Mouse (Mus musculus): ENCODE measurements at regions not wholly inside any gene's neighbourhood (a gene's known extent, or its start where the extent isn't known, plus 50 kb on each side); places are given as distances from the start of the nearest gene placed in this dataset.

- no peak for DNase-seq (ENCODE audit: low spot score in 2 of 2)
These were observed 142.3 kb upstream of the Mrps10 start for GRCm38 (mm10) chr17:47226391-47226790.

- no peak for DNase-seq (ENCODE audit: low spot score in 2 of 2)
These were observed 143.1 kb upstream of the Mrps10 start for GRCm38 (mm10) chr17:47225306-47226269.

- DNase-seq (ENCODE audit: low spot score in 2 of 2): no peak
These were observed 147.5 kb upstream of the Mrps10 start for GRCm38 (mm10) chr17:47221068-47221796.

- no peak for DNase-seq (ENCODE audit: low spot score in 2 of 2)
These were observed 148.8 kb upstream of the Mrps10 start for GRCm38 (mm10) chr17:47219846-47220245.

GRCm38 (mm10) chr17:47216490-47216889 lies 152.2 kb upstream of the Mrps10 start:
- no peak for DNase-seq (ENCODE audit: low spot score in 2 of 2)

- DNase-seq (ENCODE audit: low spot score in 2 of 2): no peak
These were observed 152.8 kb upstream of the Mrps10 start for GRCm38 (mm10) chr17:47215841-47216240.

- no peak for DNase-seq (ENCODE audit: low spot score in 2 of 2)
These were observed 154.6 kb upstream of the Mrps10 start for GRCm38 (mm10) chr17:47214111-47214510.

- DNase-seq (ENCODE audit: low spot score in 2 of 2): no peak
These were observed 158.1 kb upstream of the Mrps10 start for GRCm38 (mm10) chr17:47210441-47211196.

- no peak for DNase-seq (ENCODE audit: low spot score in 2 of 2)
These were observed 159.7 kb upstream of the Mrps10 start for GRCm38 (mm10) chr17:47208886-47209585.

- DNase-seq (ENCODE audit: low spot score in 2 of 2): no peak
These were observed 161.2 kb upstream of the Mrps10 start for GRCm38 (mm10) chr17:47207471-47207870.

- DNase-seq (ENCODE audit: low spot score in 2 of 2): no peak
These were observed 164.1 kb upstream of the Mrps10 start for GRCm38 (mm10) chr17:47204470-47205162.

- peak in 1 of 2 experiments; percentile 31 for DNase-seq (ENCODE audit: low spot score in 2 of 2)
These were observed 169.5 kb upstream of the Mrps10 start for GRCm38 (mm10) chr17:47199206-47199605.

GRCm38 (mm10) chr17:47197957-47198356 lies 170.7 kb upstream of the Mrps10 start:
- no peak for DNase-seq (ENCODE audit: low spot score in 2 of 2)

GRCm38 (mm10) chr17:47196992-47197391 lies 171.7 kb upstream of the Mrps10 start:
- DNase-seq (ENCODE audit: low spot score in 2 of 2): no peak

- DNase-seq (ENCODE audit: low spot score in 2 of 2): no peak
These were observed 172.7 kb upstream of the Mrps10 start for GRCm38 (mm10) chr17:47195981-47196380.

GRCm38 (mm10) chr17:47194463-47195012 lies 174.1 kb upstream of the Mrps10 start:
- no peak for DNase-seq (ENCODE audit: low spot score in 2 of 2)

GRCm38 (mm10) chr17:47191416-47191815 lies 177.3 kb upstream of the Mrps10 start:
- DNase-seq (ENCODE audit: low spot score in 2 of 2): no peak

GRCm38 (mm10) chr17:47189770-47190169 lies 178.9 kb upstream of the Mrps10 start:
- no peak for DNase-seq (ENCODE audit: low spot score in 2 of 2)

GRCm38 (mm10) chr17:47184148-47184547 lies 173.8 kb upstream of the Ubr2 start:
- DNase-seq (ENCODE audit: low spot score in 2 of 2): no peak

- no peak for DNase-seq (ENCODE audit: low spot score in 2 of 2)
These were observed 171.8 kb upstream of the Ubr2 start for GRCm38 (mm10) chr17:47182118-47182517.
